Mouse (Mus musculus) spleen, adult 2 months (tissue): ENCODE results near the gene Cd81.

Source experiments
- CTCF ChIP-seq: fragments of 200-500 bp; IDR thresholded peaks from 2 replicates; pipeline ENCODE4 v1.5.1; 2011; ENCODE audit warnings: mild to moderate bottlenecking, inconsistent platforms; ENCODE audit not compliant: insufficient read depth, insufficient read length, insufficient replicate concordance; ENCODE audit errors: extremely low read depth
- POLR2A ChIP-seq: fragments of 200-500 bp; IDR thresholded peaks from 2 replicates; pipeline ENCODE4 v1.6.1; 2011; ENCODE audit warnings: low read depth, low read length, inconsistent platforms

DNA sequence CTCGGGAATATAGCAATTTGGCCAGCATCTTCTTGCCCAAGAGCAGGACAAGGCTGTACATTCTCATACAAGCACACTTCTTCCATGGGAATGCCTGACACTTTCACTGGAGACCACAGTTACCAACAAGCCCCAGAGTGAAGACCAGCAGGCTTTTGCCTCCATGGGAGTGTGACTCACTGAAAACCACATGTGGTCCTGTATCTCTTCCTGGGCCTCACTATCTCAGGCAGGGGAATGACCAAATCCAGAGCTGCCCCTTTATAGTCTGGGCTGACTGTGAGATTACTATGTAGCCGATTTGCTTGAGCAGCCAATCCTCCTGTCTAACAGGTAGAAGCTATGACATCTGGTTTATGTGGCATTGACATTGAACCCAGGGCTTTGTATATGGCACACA is 31.2 kb downstream of the Cd81 start:
- TF ChIP-seq POLR2A = no peak
- TF ChIP-seq CTCF = no peak
